ENCODE assay signal across 22 mouse cellular contexts in the genomic region with DNA sequence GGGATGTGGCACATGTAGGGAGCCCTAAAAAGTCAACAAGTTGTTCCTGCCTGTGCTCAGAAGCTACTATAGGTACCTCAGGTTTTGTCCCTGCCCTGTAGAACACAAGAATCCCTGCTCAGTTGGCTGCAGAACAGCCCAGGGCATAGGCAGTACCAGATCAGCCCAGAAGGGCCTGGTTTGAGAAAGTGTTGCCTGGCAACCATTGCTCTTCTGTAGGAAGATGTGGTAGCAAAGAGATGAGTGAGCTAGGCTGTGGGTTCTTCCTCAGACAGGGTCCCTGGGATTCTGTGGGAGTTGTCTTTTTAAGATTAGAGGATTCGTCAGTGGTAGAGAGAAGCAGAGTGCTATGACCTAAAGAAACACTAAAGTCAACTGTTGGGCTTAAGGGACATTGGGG. TPM values are rescaled to one million over a fixed set of nuclear protein-coding genes. Genes with fewer than 3 reads are reported as not detected.
A peak's percentile ranks its signal among the peaks of the same experiment; 100 is the strongest.
DNase-seq lines count a peak whose midpoint lies in the region; ATAC-seq and TF ChIP-seq lines count a peak whose summit lies in the region.
"Had no signal": no experiment of that assay in that cellular context is flagged by ENCODE, and none has a peak within 500 bp of the region (broad histone marks: within the 10 kb centered on the region; RNA-seq: fewer than 3 reads in every experiment).

No protein-coding gene starts in this region.

- H3K27ac ChIP-seq in forebrain, postnatal 0 days (ENCODE audit: low read depth, low read length) = no peak overlapping the region
- no peak overlapping the region for H3K27ac ChIP-seq in forebrain, embryonic 10.5 days
- H3K27ac ChIP-seq in layer of hippocampus, adult 2 months = peak overlapping the region; percentile 18; the same call in 1 of the 2 replicates
- no peak overlapping the region for H3K27ac ChIP-seq in thymus, adult 2 months (ENCODE audit: control insufficient read depth, insufficient read depth, low read length)
- H3K27ac ChIP-seq: embryonic facial prominence, embryonic 12.5 days; embryonic facial prominence, embryonic 15.5 days; forebrain, embryonic 12.5 days; forebrain, embryonic 15.5 days; hindbrain, embryonic 12.5 days; intestine, embryonic 15.5 days had no signal

- TF ChIP-seq CTCF in forebrain, postnatal 0 days (IDR thresholded peaks at IDR 0.05; ENCODE audit: low read depth) = no peak
- TF ChIP-seq CTCF in layer of hippocampus, adult 2 months (conservative IDR thresholded peaks at IDR 0.05) = peak; percentile 44
- no peak for TF ChIP-seq CTCF in thymus, adult 2 months (IDR thresholded peaks at IDR 0.05; ENCODE audit: borderline replicate concordance, control insufficient read depth, extremely low read depth, insufficient read depth, low read length, poor library complexity)

- no peaks in the 10 kb centered on the region for H3K4me1 ChIP-seq in forebrain, postnatal 0 days (ENCODE audit: insufficient read depth)
- H3K4me1 ChIP-seq in forebrain, embryonic 10.5 days = 0 out of 2 replicates have a peak, but pooled peaks cover 6% of the 10 kb centered on the region
- no peaks in the 10 kb centered on the region for H3K4me1 ChIP-seq in thymus, adult 2 months (replicated peaks; ENCODE audit: control insufficient read depth, insufficient read depth, low read length)
- H3K4me1 ChIP-seq: embryonic facial prominence, embryonic 12.5 days; embryonic facial prominence, embryonic 15.5 days; forebrain, embryonic 12.5 days; forebrain, embryonic 15.5 days; intestine, embryonic 15.5 days had no signal

- TF ChIP-seq POLR2A in thymus, adult 2 months (IDR thresholded peaks at IDR 0.05; ENCODE audit: control insufficient read depth, extremely low read depth, insufficient read depth, low read length, poor library complexity) = no peak

- H3K36me3 ChIP-seq in forebrain, postnatal 0 days (ENCODE audit: insufficient read depth) = peaks cover 89% of the 10 kb centered on the region
- peaks cover 99% of the 10 kb centered on the region for H3K36me3 ChIP-seq in forebrain, embryonic 10.5 days (replicated peaks)
- peaks cover 53% of the 10 kb centered on the region for H3K36me3 ChIP-seq in thymus, adult 2 months (ENCODE audit: control insufficient read depth, insufficient read depth, low read length)

- no peak overlapping the region for H3K9ac ChIP-seq in forebrain, postnatal 0 days
- H3K9ac ChIP-seq: embryonic facial prominence, embryonic 12.5 days; embryonic facial prominence, embryonic 15.5 days; forebrain, embryonic 12.5 days; forebrain, embryonic 15.5 days; hindbrain, embryonic 12.5 days; intestine, embryonic 15.5 days had no signal

- DNase-seq in forebrain, postnatal 0 days = no peak
- no peak for DNase-seq in forebrain, embryonic 10.5 days (ENCODE audit: extremely low spot score, low spot score)
- no peak for DNase-seq in layer of hippocampus, adult 2 months (ENCODE audit: low spot score in 2 of 2)
- no peak for DNase-seq in layer of hippocampus, postnatal 14 days (ENCODE audit: low spot score in 2 of 2)
- peak; percentile 72 for DNase-seq in brain, adult 2 months (ENCODE audit: low read depth, low spot score)
- no peak for DNase-seq in thymus, adult 2 months
- DNase-seq: adrenal gland, adult 8-10 months; adrenal gland, postnatal 25 days; cerebellum, adult 18-20 months; cerebellum, adult 9-10 months; cerebellum, postnatal 14 days; gastrocnemius, postnatal 10 days; heart, adult 11 months had no signal

- no peak overlapping the region for H3K4me2 ChIP-seq in forebrain, postnatal 0 days (ENCODE audit: low read depth)
- H3K4me2 ChIP-seq: embryonic facial prominence, embryonic 12.5 days; embryonic facial prominence, embryonic 15.5 days; forebrain, embryonic 12.5 days; forebrain, embryonic 15.5 days; heart, embryonic 11.5 days; hindbrain, embryonic 12.5 days; intestine, embryonic 15.5 days had no signal

- no peak overlapping the region for H3K4me3 ChIP-seq in forebrain, postnatal 0 days (ENCODE audit: low read depth, low read length)
- H3K4me3 ChIP-seq in forebrain, embryonic 10.5 days = no peak overlapping the region
- no peak overlapping the region for H3K4me3 ChIP-seq in layer of hippocampus, adult 2 months
- no peak overlapping the region for H3K4me3 ChIP-seq in thymus, adult 2 months (ENCODE audit: control insufficient read depth, insufficient read depth, low read length)
- H3K4me3 ChIP-seq: embryonic facial prominence, embryonic 12.5 days; embryonic facial prominence, embryonic 15.5 days; forebrain, embryonic 12.5 days; forebrain, embryonic 15.5 days; hindbrain, embryonic 12.5 days; intestine, embryonic 15.5 days had no signal

- 97% methylated on average over 1 of the region's 1 CpGs for WGBS in forebrain, postnatal 0 days
- 93% methylated on average over 1 of the region's 1 CpGs for WGBS in forebrain, embryonic 10.5 days
- WGBS in thymus, adult 2 months = 97% methylated on average over 1 of the region's 1 CpGs

- no peaks in the 10 kb centered on the region for H3K27me3 ChIP-seq in forebrain, postnatal 0 days (ENCODE audit: insufficient read depth, low read length)
- H3K27me3 ChIP-seq in forebrain, embryonic 10.5 days (ENCODE audit: poor library complexity, severe bottlenecking) = no peaks in the 10 kb centered on the region
- H3K27me3 ChIP-seq in thymus, adult 2 months (ENCODE audit: control insufficient read depth, insufficient read depth, low read length) = no peaks in the 10 kb centered on the region
- H3K27me3 ChIP-seq: embryonic facial prominence, embryonic 12.5 days; embryonic facial prominence, embryonic 15.5 days; forebrain, embryonic 12.5 days; forebrain, embryonic 15.5 days; hindbrain, embryonic 12.5 days; intestine, embryonic 15.5 days had no signal

- no peaks in the 10 kb centered on the region for H3K9me3 ChIP-seq in forebrain, postnatal 0 days (ENCODE audit: low read length)
- no peaks in the 10 kb centered on the region for H3K9me3 ChIP-seq in forebrain, embryonic 10.5 days
- H3K9me3 ChIP-seq: embryonic facial prominence, embryonic 12.5 days; embryonic facial prominence, embryonic 15.5 days; forebrain, embryonic 12.5 days; forebrain, embryonic 15.5 days; hindbrain, embryonic 12.5 days; intestine, embryonic 15.5 days had no signal

- peak; percentile 43 for ATAC-seq in forebrain, postnatal 0 days
- ATAC-seq: activated CD4-positive, CD25-positive, alpha-beta regulatory T cell, adult 4 months; forebrain, embryonic 15.5 days; hindbrain, embryonic 16.5 days; intestine, embryonic 15.5 days had no signal

RNA-seq across cellular contexts. Expression of a gene that starts 20.7 kb away (rescaled TPM):
- 13.5 TPM in 2 replicates for total RNA-seq in forebrain, postnatal 0 days (2014; rRNA removed)
- polyA plus RNA-seq in forebrain, postnatal 0 days (2015; fragmentation: Nextera tagmentation; extraction: Ambion mirVana) = 1.9 and 2.4 TPM in 2 replicates
- 3.2 and 3.9 TPM in 2 replicates for polyA plus RNA-seq in forebrain, embryonic 10.5 days (2016; fragmentation: Nextera tagmentation; extraction: Ambion mirVana)
- 10 to 100 TPM; 29.6 to 30.8 TPM for total RNA-seq in layer of hippocampus, adult 2 months (2021)
- 10 to 100 TPM; 28.1 to 32.0 TPM for total RNA-seq in layer of hippocampus, postnatal 14 days (2021)
- 36.2 and 39.3 TPM in 2 replicates for polyA plus RNA-seq in thymus, adult 2 months (2012; rRNA removed)

RNA-seq across cellular contexts. Expression of a gene that starts 21.0 kb away (rescaled TPM):
- 124 and 126 TPM in 2 replicates for total RNA-seq in forebrain, postnatal 0 days (2014; rRNA removed)
- 92.5 and 102 TPM in 2 replicates for polyA plus RNA-seq in forebrain, postnatal 0 days (2015; fragmentation: Nextera tagmentation; extraction: Ambion mirVana)
- polyA plus RNA-seq in forebrain, embryonic 10.5 days (2016; fragmentation: Nextera tagmentation; extraction: Ambion mirVana) = 75.2 and 76.3 TPM in 2 replicates
- 100 to 1,000 TPM; 148 to 154 TPM for total RNA-seq in layer of hippocampus, adult 2 months (2021)
- total RNA-seq in layer of hippocampus, postnatal 14 days (2021) = 100 to 1,000 TPM; 113 to 116 TPM
- polyA plus RNA-seq in thymus, adult 2 months (2012; rRNA removed) = 27.6 and 28.5 TPM in 2 replicates
